Mouse (Mus musculus): ENCODE measurements around the gene Pwp1. TPM values are rescaled to one million over a fixed set of nuclear protein-coding genes. Genes with fewer than 3 reads are reported as not detected.

The Pwp1 gene
- polyA plus RNA-seq, 1 experiment from 2014 or later: 42.3 TPM

Other genes with a start within 250 kb of the Pwp1 start
- 9.0 TPM in 2 replicates for gene Prdm4, start 87.6 kb downstream of the Pwp1 start, polyA plus RNA-seq (2015; fragmentation: Nextera tagmentation; extraction: Ambion mirVana)
- gene Ascl4, start 98.2 kb downstream of the Pwp1 start, polyA plus RNA-seq (2015; fragmentation: Nextera tagmentation; extraction: Ambion mirVana): 0.26 TPM in 1 of 2 replicates, not detected in the other
- gene Rtcb, start 128.3 kb downstream of the Pwp1 start, polyA plus RNA-seq (2015; fragmentation: Nextera tagmentation; extraction: Ambion mirVana): 121 and 126 TPM in 2 replicates
- 0.28 and 0.31 TPM in 2 replicates for gene Bpifc, start 182.4 kb downstream of the Pwp1 start, polyA plus RNA-seq (2015; fragmentation: Nextera tagmentation; extraction: Ambion mirVana)
- gene Fbxo7, start 192.5 kb downstream of the Pwp1 start, polyA plus RNA-seq (2015; fragmentation: Nextera tagmentation; extraction: Ambion mirVana): 20.9 and 24.2 TPM in 2 replicates